Mouse (Mus musculus) heart, adult 2 months (tissue): ENCODE measurements at regions not wholly inside any gene's neighbourhood (a gene's known extent, or its start where the extent isn't known, plus 50 kb on each side); places are given as distances from the start of the nearest gene placed in this dataset.

Experiments
- CTCF ChIP-seq: fragments of 200-600 bp; IDR thresholded peaks from 2 replicates; pipeline ENCODE4 v1.8.1; 2022; ENCODE audit warnings: antibody characterized with exemption, mild to moderate bottlenecking, moderate library complexity
- POLR2A ChIP-seq: fragments of 200-500 bp; IDR thresholded peaks from 2 replicates; pipeline ENCODE4 v1.6.1; 2011; ENCODE audit warnings: mild to moderate bottlenecking, low read depth, low read length, control low read depth; ENCODE audit not compliant: insufficient read depth

DNA sequence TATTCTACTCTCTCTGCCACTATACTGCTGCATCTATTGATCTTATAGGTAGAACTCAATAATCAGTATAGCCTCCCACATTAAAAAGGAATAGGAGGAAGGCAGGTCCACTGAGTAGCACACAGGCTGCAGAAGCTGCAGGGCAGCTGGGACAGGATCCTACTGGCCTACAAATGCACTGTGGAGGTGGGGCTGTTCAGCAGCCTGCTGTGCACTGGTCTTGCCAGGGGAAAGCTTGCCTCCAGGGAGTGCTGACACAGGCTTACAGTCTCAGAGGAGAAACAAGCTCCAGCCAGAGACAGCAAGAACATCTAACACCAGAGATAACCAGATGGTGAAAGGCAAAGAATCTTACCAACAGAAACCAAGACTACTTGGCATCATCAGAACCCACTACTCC is 176.1 kb downstream of the Atp6ap1l start:
- no peak for TF ChIP-seq CTCF
- no peak for TF ChIP-seq POLR2A
